Mouse (Mus musculus): ENCODE data around the gene Kcnb1.

- TF ChIP-seq EP300 (IDR thresholded peaks at IDR 0.05; ENCODE audit: low read depth) (no peak), CTCF (IDR thresholded peaks at IDR 0.05; ENCODE audit: low read depth) (no peak)
These were observed 4.5 kb downstream of the Kcnb1 start for GRCm38 (mm10) chr2:167185432-167185831.
